Mouse (Mus musculus): Measurements from ENCODE around the gene Frem1.
A peak's percentile ranks its signal among the peaks of the same experiment; 100 is the strongest.

Gene Frem1

GRCm38 (mm10) chr4:82872121-82872520 is 180.0 kb downstream of the Frem1 start:
- no peak for DNase-seq (ENCODE audit: low spot score)

DNA sequence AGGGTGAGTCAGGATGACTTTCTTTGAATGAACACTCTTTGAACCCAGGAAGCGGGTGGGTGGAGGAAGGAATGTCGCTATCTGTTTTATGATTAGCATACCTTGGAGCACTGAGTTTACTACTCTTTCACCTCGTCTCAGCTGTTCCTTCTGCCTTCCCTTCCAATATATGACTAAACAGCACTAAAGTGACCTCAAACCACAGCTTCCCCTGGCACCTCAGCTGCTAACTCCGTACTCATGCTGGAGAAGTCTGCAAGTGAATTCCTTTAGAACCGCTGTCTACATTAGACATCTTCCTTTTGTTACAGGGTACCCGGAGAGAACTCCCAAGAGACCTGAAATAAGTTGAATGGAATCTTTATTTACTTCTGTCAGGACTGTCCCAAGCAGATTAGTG is 181.2 kb downstream of the Frem1 start:
- no peak for DNase-seq (ENCODE audit: low spot score)

GRCm38 (mm10) chr4:82867731-82868445 is 184.3 kb downstream of the Frem1 start:
- no peak for DNase-seq (ENCODE audit: low spot score)

DNA sequence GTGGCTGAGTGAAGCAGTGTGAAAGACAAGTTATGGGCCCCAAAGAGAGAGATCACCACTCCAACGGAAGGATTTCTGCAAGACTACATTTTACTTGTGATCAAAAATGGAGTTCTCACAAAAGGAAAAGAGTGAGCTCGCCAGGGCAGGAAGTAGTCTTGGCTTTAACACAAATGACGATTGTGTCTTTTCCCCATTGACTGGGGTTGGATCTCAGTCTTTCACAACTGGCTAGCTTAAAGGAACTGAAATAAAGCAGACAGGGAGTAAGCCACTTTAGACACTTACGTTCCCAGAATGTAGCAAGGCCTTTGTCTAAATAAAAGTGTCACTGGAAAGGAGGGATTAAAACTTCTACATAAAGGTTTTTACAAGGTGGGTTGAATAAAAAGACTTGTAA is 185.0 kb downstream of the Frem1 start:
- no peak for DNase-seq (ENCODE audit: low spot score)

- DNase-seq (ENCODE audit: low spot score) = no peak
Observed at GRCm38 (mm10) chr4:82864974-82865699, 187.0 kb downstream of the Frem1 start.

DNA sequence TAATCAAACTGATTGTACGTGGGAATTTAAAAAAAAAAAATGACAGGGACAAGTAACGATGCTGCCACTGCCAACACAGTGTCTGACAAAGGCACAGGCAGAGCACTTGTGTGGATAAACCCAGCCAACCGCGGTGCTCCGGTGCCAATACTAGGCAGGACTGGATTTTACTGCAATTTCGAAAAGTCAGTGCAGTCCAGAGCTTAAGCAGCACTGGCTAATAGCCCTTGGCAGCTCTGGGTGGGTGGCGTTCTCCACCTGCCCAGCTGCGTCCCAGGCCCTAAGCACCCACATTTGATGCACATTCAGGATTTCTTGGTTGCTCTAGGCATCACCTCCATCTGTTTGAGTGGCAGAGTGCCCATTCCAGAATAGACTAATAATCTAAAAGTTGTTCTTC is 188.8 kb downstream of the Frem1 start:
- DNase-seq (ENCODE audit: low spot score) = no peak

DNA sequence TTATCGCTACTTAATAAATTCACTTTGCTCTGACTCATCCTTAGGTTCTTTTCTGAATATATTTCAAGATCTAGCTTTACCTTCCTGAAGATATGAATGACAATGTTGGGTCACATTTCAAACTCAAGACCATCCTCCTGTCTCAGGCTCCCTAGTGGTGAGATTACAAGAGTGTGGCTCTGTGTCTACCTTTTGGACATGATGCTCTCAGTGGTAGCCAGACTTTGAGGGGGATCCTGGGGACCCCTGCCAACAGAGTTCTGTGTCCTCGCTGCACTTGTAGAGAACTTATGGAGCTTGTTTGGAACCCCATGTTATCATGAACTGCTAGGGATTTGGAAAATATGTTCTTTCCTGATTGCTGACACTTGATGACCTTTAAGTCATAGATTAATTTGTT is 190.7 kb downstream of the Frem1 start:
- no peak for DNase-seq (ENCODE audit: low spot score)

GRCm38 (mm10) chr4:82860566-82860965 is 191.6 kb downstream of the Frem1 start:
- DNase-seq (ENCODE audit: low spot score) = peak; percentile 37

- DNase-seq (ENCODE audit: low spot score) = peak; percentile 71
Observed at GRCm38 (mm10) chr4:82859131-82860125, 192.7 kb downstream of the Frem1 start, which contains the start of gene Zdhhc21. Zdhhc21 (minus strand) TSS chr4:82859958.

DNA sequence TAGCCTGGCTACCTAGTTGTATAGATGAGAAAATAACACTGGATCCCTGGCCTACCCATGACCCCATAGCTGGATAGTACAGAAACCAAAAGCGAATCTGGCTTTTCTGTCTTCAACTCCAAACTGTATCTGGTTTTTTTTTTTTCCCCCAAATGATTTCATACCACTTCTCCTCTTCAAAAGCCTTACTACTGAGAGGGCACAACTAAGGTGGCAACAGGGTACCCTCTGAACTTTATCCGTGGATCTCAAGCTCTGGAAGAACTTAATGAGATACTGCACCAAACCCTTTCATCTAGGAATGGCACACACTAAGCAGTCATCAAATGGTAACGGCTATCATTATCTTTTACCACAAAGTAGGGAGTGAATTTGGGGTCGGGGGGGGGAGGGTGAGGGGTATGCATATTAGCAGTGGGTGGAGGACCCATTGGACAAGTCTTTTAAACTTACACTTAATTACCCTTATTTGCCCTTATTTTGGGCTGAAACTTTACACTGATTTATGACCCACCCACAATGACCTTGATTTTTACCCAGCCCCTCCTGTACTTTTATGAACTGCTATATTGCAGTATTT is 193.6 kb downstream of the Frem1 start:
- no peak for DNase-seq (ENCODE audit: low spot score)

DNA sequence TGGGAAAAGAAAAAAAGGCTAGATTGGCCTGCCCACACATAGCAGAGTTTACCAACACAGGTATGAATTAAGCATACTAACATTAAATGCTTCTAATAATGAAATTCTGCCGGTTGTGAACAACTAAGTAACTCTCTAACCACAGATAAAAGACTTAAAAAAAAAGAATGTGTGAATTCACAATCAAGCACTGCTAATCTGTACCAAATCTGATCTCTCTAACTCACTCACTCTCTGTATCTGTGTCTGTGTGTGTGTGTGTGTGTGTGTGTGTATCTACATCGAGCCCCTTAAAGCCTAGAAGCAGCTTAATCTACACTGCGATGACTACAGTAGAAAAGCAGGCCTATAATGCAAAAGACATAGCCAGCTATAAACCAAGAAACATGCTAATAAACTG is 195.2 kb downstream of the Frem1 start:
- no peak for DNase-seq (ENCODE audit: low spot score)

- no peak for DNase-seq (ENCODE audit: low spot score)
Observed at GRCm38 (mm10) chr4:82853809-82854208, 198.3 kb downstream of the Frem1 start.

GRCm38 (mm10) chr4:82848552-82849234 is 203.4 kb downstream of the Frem1 start:
- no peak for DNase-seq (ENCODE audit: low spot score)
